Mouse (Mus musculus): Measurements from ENCODE around the gene Rnf215. TPM values are rescaled to one million over a fixed set of nuclear protein-coding genes. Genes with fewer than 3 reads are reported as not detected.

The Rnf215 gene
- polyA plus RNA-seq, 1 experiment from 2014 or later = 43.0 TPM

DNA sequence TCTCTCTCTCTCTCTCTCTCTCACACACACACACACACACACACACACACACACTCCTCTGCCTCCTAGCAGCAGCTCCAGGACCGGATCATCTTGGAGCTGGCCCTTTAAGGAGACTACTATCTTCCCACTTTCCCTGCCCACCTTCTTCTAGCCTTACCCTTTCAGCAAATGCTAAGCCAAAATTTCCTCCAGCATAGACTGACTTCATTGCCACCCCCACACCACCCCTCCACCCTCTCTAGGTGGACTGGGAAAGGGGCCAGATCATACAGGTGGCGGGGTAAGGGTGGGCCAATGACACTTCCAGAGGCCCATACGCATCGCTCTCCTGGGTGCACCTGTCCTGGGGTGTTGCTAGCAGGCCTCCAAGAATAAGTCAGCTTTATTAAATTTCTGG is 19.6 kb upstream of the Rnf215 start:
- no peak overlapping the region for H3K9ac ChIP-seq
- no peak for ATAC-seq (ENCODE audit: insufficient number of reproducible peaks, insufficient read depth, low FRiP score, low TSS enrichment)
- H3K27me3 ChIP-seq = peaks cover 13% of the 10 kb centered on the region
- H3K9me3 ChIP-seq = no peaks in the 10 kb centered on the region
- no peak overlapping the region for H3K27ac ChIP-seq
- H3K4me1 ChIP-seq = peaks cover 17% of the 10 kb centered on the region; the same call in 1 of the 2 replicates
- 87% methylated on average over 4 of the region's 4 CpGs for WGBS
- H3K4me3 ChIP-seq = no peak overlapping the region
- H3K4me2 ChIP-seq (replicated peaks) = no peak overlapping the region
- no peaks in the 10 kb centered on the region for H3K36me3 ChIP-seq

DNA sequence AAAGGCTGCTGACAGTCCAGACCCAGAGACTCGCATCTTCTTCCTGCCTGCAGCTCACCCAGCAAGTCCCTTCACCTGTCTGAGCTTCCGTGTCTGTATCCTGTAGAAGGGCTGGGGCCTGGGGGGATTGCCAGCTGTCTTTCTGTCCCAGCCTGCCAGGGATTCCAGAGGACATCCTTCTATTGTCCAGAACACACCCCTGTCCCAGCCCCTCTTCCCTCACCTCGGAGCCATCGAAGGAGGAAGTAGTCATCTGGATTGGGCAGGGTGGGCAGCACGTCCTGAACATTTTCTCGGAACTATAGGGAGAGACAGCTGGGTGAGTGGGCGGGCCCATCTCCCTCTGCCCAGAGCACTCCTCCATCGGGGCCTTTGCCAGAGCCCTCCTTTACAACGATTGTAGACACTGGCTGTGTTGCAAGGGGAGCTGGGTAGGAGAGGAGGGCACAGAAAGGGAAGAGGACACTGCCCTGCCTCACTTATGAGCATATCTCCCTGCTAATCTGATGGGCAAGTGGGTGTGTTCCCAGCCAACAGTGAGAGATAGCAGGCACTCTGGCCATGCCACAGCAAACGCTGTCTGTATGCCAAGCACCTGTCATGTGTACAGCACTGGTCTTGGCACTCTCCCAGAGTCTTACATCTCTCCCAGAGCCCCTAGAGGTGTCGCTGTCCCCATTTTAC is 18.4 kb upstream of the Rnf215 start:
- no peak for ATAC-seq (ENCODE audit: insufficient number of reproducible peaks, insufficient read depth, low FRiP score, low TSS enrichment)
- Histone ChIP-seq H3K4me3 (no peak overlapping the region), H3K36me3 (no peaks in the 10 kb centered on the region), H3K27me3 (peaks cover 13% of the 10 kb centered on the region), H3K9me3 (no peaks in the 10 kb centered on the region), H3K27ac (no peak overlapping the region), H3K4me2 (replicated peaks) (no peak overlapping the region), H3K9ac (no peak overlapping the region), H3K4me1 (peaks cover 17% of the 10 kb centered on the region; the same call in 1 of the 2 replicates)
- WGBS = 59% methylated on average over 11 of the region's 11 CpGs

DNA sequence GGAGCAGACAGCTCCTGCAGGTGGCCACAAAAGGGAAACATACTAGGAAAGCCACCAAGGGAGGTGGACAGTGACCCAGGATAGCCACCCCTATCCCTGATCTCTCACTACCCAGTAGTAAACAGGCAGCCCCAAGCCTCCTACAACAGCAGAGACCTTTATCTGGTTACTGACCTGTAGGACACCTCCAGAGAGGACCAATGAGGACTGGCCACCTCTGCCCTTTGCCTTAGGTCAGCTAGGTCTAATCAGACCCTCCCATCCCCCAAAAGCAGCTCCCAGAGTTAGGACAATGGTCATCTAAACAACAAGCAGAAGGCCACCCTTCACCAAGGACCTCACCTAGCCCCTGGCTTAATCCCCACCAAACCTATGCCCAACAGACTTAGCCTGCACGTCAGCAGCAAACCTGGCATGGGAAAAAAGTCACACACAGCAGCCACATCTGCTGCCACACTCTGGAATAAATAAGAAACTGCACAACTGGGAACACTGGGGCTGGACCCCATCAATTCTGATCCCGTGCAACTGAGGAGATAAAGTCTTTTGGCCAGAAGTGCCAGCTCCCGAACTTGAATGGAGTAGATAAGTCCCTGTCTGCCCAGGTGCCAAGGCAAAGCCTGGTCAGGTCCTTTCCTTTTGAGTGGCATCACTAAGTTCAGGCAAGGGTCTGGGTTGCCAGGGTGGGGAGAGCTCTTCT is 17.5 kb upstream of the Rnf215 start:
- no peak for ATAC-seq (ENCODE audit: insufficient number of reproducible peaks, insufficient read depth, low FRiP score, low TSS enrichment)

DNA sequence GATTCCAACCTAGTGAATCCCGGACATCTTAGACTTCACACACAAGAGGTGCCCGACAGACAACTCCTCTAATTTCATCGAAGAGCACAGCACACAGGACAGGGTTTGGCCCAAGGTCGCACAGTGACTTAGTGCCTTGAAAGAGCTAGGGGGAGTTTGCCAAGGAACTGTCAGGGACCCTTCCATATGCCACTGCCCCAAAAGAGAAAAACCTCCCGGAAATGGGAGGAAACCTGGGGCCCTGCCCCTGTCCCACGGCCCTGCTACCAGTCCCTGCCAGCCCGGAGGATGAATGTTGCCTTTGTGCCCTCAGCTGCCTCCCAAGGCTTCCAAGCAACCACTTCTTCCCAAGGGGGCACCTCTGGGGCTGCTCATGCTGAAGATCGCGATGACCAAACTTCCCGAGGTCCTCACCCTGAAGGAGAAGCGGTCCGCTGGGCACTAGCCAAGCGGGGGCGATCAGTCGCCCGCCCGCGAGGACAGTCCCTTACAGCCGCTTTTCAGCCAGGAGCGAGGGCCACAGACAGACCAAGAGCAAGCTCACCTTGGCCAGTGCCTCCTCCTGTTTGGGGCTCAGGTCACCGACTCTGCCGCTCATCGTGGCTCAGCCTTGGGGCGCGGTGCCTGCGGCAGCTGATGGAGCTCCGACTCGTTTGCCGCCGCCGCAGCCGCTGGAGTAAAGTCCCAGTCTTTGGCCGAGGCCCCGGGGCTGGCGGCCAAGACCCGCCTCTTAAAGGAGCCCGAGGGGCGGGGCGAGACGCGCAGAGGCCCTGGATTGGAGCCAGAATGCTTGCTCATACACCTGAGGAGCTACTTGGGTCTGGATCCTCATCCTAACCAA is 16.7 kb upstream of the Rnf215 start:
- Histone ChIP-seq H3K9ac (peak overlapping the region; percentile 62), H3K4me3 (peak overlapping the region; percentile 53), H3K27ac (no peak overlapping the region), H3K27me3 (peaks cover 13% of the 10 kb centered on the region), H3K4me1 (peaks cover 17% of the 10 kb centered on the region; the same call in 1 of the 2 replicates), H3K4me2 (replicated peaks) (peak overlapping the region; percentile 85), H3K9me3 (no peaks in the 10 kb centered on the region), H3K36me3 (no peaks in the 10 kb centered on the region)
- 0 out of 2 replicates have a peak, but pooled peaks have one; percentile 39 for ATAC-seq (ENCODE audit: insufficient number of reproducible peaks, insufficient read depth, low FRiP score, low TSS enrichment)
- 4% methylated on average over 41 of the region's 41 CpGs for WGBS

More for the DNA sequence above, 17.5 kb upstream of the Rnf215 start:
- H3K9ac ChIP-seq = peak overlapping the region; percentile 62
- H3K27me3 ChIP-seq = peaks cover 13% of the 10 kb centered on the region
- H3K36me3 ChIP-seq = no peaks in the 10 kb centered on the region
- H3K4me3 ChIP-seq = peak overlapping the region; percentile 53
- 30% methylated on average over 3 of the region's 3 CpGs for WGBS
- H3K27ac ChIP-seq = no peak overlapping the region
- no peaks in the 10 kb centered on the region for H3K9me3 ChIP-seq
- peaks cover 17% of the 10 kb centered on the region; the same call in 1 of the 2 replicates for H3K4me1 ChIP-seq
- H3K4me2 ChIP-seq (replicated peaks) = peak overlapping the region; percentile 85

DNA sequence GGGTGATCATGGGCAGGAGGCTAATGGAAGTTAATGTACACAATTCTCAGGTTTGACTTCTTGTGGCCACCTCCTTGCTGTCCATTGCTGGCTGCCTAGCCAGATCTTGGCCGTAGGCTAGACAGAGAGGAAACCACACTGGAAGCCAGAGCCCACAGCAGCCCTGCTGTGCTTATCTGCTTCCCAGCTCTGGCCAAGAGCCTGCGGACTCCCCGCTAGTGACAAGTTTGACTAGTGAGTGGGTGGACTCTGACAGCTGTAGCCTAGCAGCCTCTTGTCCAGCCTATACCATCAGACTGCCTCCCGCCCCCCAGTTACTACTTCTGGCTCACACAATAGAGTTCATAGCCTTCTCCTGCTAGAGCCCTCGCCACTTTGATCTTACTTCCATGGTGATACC is 15.4 kb upstream of the Rnf215 start:
- Histone ChIP-seq H3K4me2 (replicated peaks) (no peak overlapping the region), H3K27ac (no peak overlapping the region), H3K36me3 (no peaks in the 10 kb centered on the region), H3K4me1 (peaks cover 17% of the 10 kb centered on the region; the same call in 1 of the 2 replicates), H3K9ac (no peak overlapping the region), H3K9me3 (0 out of 2 replicates have a peak, but pooled peaks cover 2% of the 10 kb centered on the region), H3K27me3 (peaks cover 13% of the 10 kb centered on the region), H3K4me3 (no peak overlapping the region)
- no peak for ATAC-seq (ENCODE audit: insufficient number of reproducible peaks, insufficient read depth, low FRiP score, low TSS enrichment)
- 86% methylated on average over 5 of the region's 5 CpGs for WGBS

DNA sequence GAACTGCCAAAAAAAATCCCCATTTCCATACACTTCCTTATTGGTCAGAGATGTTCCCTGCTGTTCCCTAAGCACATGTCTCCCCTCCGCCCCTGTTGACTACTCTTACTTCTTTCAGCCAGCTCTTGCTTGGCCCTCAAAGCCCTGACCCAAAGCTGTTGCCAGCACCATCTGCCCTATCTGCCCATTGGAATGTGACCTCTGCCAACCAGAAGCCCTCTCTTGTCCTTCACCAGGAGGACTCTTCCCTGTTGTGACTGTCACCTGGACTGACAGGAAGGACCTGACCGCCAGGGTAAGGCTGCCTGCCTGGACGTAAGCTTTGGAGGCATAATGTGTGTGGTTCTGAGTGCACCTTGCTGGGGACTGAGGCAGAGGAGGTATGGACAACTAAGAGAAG is 13.3 kb upstream of the Rnf215 start:
- Histone ChIP-seq H3K9me3 (0 out of 2 replicates have a peak, but pooled peaks cover 5% of the 10 kb centered on the region), H3K9ac (no peak overlapping the region), H3K4me1 (peaks cover 17% of the 10 kb centered on the region; the same call in 1 of the 2 replicates), H3K27ac (no peak overlapping the region), H3K36me3 (no peaks in the 10 kb centered on the region), H3K27me3 (peaks cover 13% of the 10 kb centered on the region), H3K4me2 (replicated peaks) (no peak overlapping the region), H3K4me3 (no peak overlapping the region)
- 82% methylated on average over 3 of the region's 3 CpGs for WGBS
- no peak for ATAC-seq (ENCODE audit: insufficient number of reproducible peaks, insufficient read depth, low FRiP score, low TSS enrichment)

DNA sequence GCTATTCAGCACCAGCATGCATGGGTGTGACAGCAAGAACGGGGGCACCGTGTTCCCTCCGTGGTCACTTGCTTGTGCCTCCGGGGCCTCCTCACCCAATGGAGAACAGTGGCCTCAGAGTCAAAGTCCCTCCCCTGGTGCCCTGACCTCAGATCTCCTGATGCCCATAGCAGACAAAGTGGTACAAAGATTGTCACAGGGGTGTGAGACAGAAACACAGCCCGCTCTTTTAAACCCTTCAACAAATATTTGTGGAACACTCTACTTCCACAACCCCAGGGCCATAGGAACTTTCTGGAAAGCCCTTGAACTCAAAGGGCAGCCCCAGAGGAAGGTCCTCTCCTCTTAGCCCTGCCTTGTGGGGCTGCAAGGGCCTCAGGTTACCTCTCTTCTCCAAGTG is 12.8 kb upstream of the Rnf215 start:
- peaks cover 13% of the 10 kb centered on the region for H3K27me3 ChIP-seq
- no peak overlapping the region for H3K9ac ChIP-seq
- H3K9me3 ChIP-seq = 0 out of 2 replicates have a peak, but pooled peaks cover 6% of the 10 kb centered on the region
- no peaks in the 10 kb centered on the region for H3K36me3 ChIP-seq
- H3K4me2 ChIP-seq (replicated peaks) = no peak overlapping the region
- no peak for ATAC-seq (ENCODE audit: insufficient number of reproducible peaks, insufficient read depth, low FRiP score, low TSS enrichment)
- H3K4me3 ChIP-seq = no peak overlapping the region
- 76% methylated on average over 5 of the region's 5 CpGs for WGBS
- H3K27ac ChIP-seq = no peak overlapping the region
- H3K4me1 ChIP-seq = peaks cover 14% of the 10 kb centered on the region; the same call in 1 of the 2 replicates

DNA sequence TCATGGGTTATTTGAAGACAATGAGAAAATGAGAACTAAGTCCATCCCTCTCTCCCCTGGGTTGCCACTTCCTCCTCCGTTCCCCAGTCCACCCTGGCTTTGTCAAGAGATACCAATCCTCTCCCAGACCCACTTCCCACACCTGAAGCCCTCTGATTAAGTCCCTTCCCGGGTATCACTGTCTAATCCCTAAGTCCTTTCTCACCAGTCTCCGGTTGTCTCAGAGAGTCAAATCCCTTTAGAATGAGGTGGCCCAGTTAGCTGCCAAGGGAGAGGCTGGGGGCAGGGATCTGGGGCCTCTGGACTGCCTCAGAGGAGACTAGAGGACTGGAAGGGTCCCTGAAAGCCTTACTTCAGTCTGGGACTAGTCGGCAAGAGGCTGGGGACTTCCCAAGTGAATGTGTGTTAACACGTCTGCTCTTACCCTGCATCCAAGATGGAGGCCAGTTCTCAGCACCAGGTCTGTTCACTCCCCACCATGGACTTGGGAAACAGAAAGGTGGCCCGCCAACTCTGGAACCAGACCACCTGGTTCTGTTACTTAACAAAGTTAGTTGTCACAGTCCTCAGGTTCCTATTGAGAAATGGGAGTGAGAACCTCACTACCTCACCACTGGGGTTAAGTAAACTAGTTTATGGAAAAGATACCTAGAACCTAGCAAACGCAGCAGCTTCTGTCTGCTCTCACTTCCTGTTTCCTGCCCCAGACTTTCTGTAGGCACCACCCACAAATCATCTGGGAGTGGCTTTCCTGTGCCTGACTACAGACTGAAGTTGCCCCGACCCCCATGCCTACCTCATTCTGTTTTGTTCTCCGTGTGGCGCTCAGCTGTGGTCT is 12.0 kb upstream of the Rnf215 start, which contains the start of gene Sec14l2:
Gene Sec14l2 (minus strand): TSS at position 674 of the 838 bp plus-strand sequence.
- H3K4me2 ChIP-seq (replicated peaks) = no peak within 1 kb of the TSS
- 74% methylated on average over 10 of the region's 10 CpGs for WGBS
- H3K4me1 ChIP-seq = 0 out of 2 replicates have a peak, but pooled peaks cover 7% of the 10 kb centered on the region
- H3K9me3 ChIP-seq = 0 out of 2 replicates have a peak, but pooled peaks cover 6% of the 10 kb centered on the region
- no peak within 1 kb of the TSS for H3K4me3 ChIP-seq
- no peak within 1 kb of the TSS for H3K9ac ChIP-seq
- ATAC-seq (ENCODE audit: insufficient number of reproducible peaks, insufficient read depth, low FRiP score, low TSS enrichment) = no peak
- H3K27me3 ChIP-seq = peaks cover 6% of the 10 kb centered on the region
- no peak within 1 kb of the TSS for H3K27ac ChIP-seq
- no peaks in the 10 kb centered on the region for H3K36me3 ChIP-seq

DNA sequence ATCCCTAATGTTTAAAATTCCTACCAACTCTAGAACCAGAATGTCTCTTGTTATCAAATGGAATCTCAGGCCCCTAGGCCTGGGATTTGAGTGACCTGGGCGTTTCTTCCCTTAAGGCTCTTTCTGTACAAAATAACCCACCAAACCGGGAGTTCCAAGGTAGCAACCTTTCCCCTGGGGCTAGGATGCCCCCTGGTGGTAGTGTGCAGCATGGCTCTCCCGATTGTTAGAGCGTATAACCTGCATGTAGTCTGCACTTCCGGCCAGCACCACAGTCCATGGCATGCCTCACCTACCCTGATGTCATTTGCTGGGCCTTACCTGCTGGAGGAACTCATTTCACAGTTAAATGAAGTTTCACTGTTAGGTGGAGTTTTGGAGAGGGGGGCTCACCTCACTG is 11.1 kb upstream of the Rnf215 start:
- 0 out of 2 replicates have a peak, but pooled peaks cover under 1% of the 10 kb centered on the region for H3K4me1 ChIP-seq
- H3K36me3 ChIP-seq = no peaks in the 10 kb centered on the region
- no peak for ATAC-seq (ENCODE audit: insufficient number of reproducible peaks, insufficient read depth, low FRiP score, low TSS enrichment)
- no peak overlapping the region for H3K4me2 ChIP-seq (replicated peaks)
- no peak overlapping the region for H3K27ac ChIP-seq
- WGBS = 58% methylated on average over 5 of the region's 5 CpGs
- 0 out of 2 replicates have a peak, but pooled peaks cover 6% of the 10 kb centered on the region for H3K9me3 ChIP-seq
- peaks cover 6% of the 10 kb centered on the region for H3K27me3 ChIP-seq
- H3K9ac ChIP-seq = no peak overlapping the region
- H3K4me3 ChIP-seq = no peak overlapping the region

DNA sequence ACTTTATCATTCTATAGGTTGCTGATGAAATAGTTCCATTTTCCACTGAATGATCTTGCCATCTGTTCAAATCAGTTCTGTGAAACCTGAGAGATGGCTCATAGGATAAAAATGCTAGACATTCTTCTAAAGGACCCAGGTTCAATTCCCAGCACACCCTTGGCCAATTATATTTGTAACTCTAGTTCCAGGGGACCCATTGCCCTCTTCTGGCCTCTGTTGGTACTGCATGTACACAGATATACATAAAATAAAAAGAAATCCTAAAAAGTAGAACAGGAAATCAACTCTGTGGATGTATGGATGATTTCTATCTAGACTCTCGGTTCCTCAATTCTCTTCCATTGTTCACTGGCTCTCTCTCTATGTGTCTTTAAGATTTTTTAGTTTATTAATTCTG is 7.9 kb upstream of the Rnf215 start:
- Histone ChIP-seq H3K4me2 (replicated peaks) (no peak overlapping the region), H3K27ac (no peak overlapping the region), H3K4me1 (no peaks in the 10 kb centered on the region), H3K27me3 (no peaks in the 10 kb centered on the region), H3K36me3 (no peaks in the 10 kb centered on the region), H3K9me3 (0 out of 2 replicates have a peak, but pooled peaks cover 6% of the 10 kb centered on the region), H3K9ac (no peak overlapping the region), H3K4me3 (no peak overlapping the region)
- ATAC-seq (ENCODE audit: insufficient number of reproducible peaks, insufficient read depth, low FRiP score, low TSS enrichment) = no peak
- 88% methylated on average over 1 of the region's 1 CpGs for WGBS
